Mouse (Mus musculus) small intestine, adult 2 months (tissue): ENCODE data around the gene Ddx55.

ENCODE experiments used
- CTCF ChIP-seq: fragments of 200-500 bp; IDR thresholded peaks from 2 replicates; pipeline ENCODE4 v1.5.1; 2012; ENCODE audit warnings: low read depth, mild to moderate bottlenecking, control low read depth, inconsistent platforms, low read length, moderate library complexity, mixed read lengths; ENCODE audit not compliant: insufficient replicate concordance, insufficient read length; ENCODE audit errors: extremely low read depth
- POLR2A ChIP-seq: fragments of 200-500 bp; IDR thresholded peaks from 2 replicates; pipeline ENCODE4 v1.6.1; 2012; ENCODE audit warnings: low read depth, mild to moderate bottlenecking, control low read depth, inconsistent platforms, low read length, moderate library complexity

DNA sequence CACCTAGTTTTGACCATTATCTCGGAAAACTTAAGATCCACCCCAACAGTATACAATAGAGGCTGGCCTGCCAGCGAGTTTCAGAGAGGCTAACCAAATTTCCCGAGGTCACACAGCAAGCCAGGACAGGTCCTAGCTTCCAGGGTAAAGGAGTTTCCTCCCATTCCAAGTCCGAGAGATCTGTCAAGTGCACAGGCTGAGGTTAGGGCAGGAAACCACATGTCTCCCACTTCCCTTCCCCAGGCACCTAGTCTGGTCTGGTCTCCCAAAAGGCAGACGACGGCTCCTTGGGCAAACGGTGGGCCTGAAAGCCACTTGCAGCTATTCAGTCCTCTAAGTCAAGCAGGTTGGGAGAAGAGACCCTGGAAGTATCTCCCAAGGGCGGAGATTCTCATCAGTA, 23.0 kb upstream of the Ddx55 start:
- TF ChIP-seq POLR2A (no peak), CTCF (no peak)
